Mouse (Mus musculus) naive thymus-derived CD4-positive, alpha-beta T cell, adult 2 months (primary cell): ENCODE data around the gene Scly.

ENCODE experiments used
- DNase-seq: peaks from one replicate; pipeline ENCODE4 v3.0.0-alpha.2; 2011; ENCODE audit warnings: low read depth

Gene Scly

GRCm38 (mm10) chr1:91297799-91298744 is at the start of gene Scly:
Gene Scly, plus strand, starts transcription at chr1:91298338.
- peak; percentile 91 for DNase-seq

GRCm38 (mm10) chr1:91248970-91249369 is 49.2 kb upstream of the Scly start:
- DNase-seq: no peak

GRCm38 (mm10) chr1:91249564-91250414 is 48.3 kb upstream of the Scly start, which contains the start of gene Ube2f:
Gene Ube2f, plus strand, starts transcription at chr1:91250304.
- DNase-seq: peak; percentile 90

GRCm38 (mm10) chr1:91250415-91251147 is 47.6 kb upstream of the Scly start:
- peak; percentile 49 for DNase-seq

GRCm38 (mm10) chr1:91251148-91251650 is 46.9 kb upstream of the Scly start:
- DNase-seq: peak; percentile 41

- peak; percentile 34 for DNase-seq
These were observed 46.2 kb upstream of the Scly start for GRCm38 (mm10) chr1:91251927-91252326.

- no peak for DNase-seq
These were observed 40.2 kb upstream of the Scly start for GRCm38 (mm10) chr1:91257918-91258317.

GRCm38 (mm10) chr1:91259794-91260193 is 38.3 kb upstream of the Scly start:
- no peak for DNase-seq

GRCm38 (mm10) chr1:91262508-91262907 is 35.6 kb upstream of the Scly start:
- DNase-seq: no peak

GRCm38 (mm10) chr1:91272260-91272659 is 25.9 kb upstream of the Scly start:
- DNase-seq: no peak

GRCm38 (mm10) chr1:91276581-91276980 is 21.6 kb upstream of the Scly start:
- no peak for DNase-seq

- no peak for DNase-seq
These were observed 20.7 kb upstream of the Scly start for GRCm38 (mm10) chr1:91277480-91277879.

GRCm38 (mm10) chr1:91278410-91279119 is 19.6 kb upstream of the Scly start:
- no peak for DNase-seq

- DNase-seq: no peak
These were observed 19.0 kb upstream of the Scly start for GRCm38 (mm10) chr1:91279126-91279525.

GRCm38 (mm10) chr1:91282582-91282981 is 15.6 kb upstream of the Scly start:
- no peak for DNase-seq

GRCm38 (mm10) chr1:91289375-91289774 is 8.8 kb upstream of the Scly start:
- DNase-seq: no peak

GRCm38 (mm10) chr1:91292101-91292825 is 5.9 kb upstream of the Scly start:
- no peak for DNase-seq

- no peak for DNase-seq
These were observed 2.6 kb upstream of the Scly start for GRCm38 (mm10) chr1:91295544-91295943.

GRCm38 (mm10) chr1:91299026-91299706 is 1.0 kb downstream of the Scly start:
- DNase-seq: peak; percentile 36
